Mouse (Mus musculus): ENCODE results near the gene Cep295.
"Not testable (repeated sequence)": the region's sequence is repeated elsewhere in the genome, so short reads cannot be mapped to it uniquely, and the experiment has no call there.

The Cep295 gene

GRCm38 (mm10) chr9:15357484-15358275 lies at the start of gene Cep295:
Gene Cep295 (minus strand): TSS chr9:15357788.
- DNase-seq, result peak; percentile 96

GRCm38 (mm10) chr9:15397591-15397990 lies 40.0 kb upstream of the Cep295 start:
- DNase-seq, result no peak

DNA sequence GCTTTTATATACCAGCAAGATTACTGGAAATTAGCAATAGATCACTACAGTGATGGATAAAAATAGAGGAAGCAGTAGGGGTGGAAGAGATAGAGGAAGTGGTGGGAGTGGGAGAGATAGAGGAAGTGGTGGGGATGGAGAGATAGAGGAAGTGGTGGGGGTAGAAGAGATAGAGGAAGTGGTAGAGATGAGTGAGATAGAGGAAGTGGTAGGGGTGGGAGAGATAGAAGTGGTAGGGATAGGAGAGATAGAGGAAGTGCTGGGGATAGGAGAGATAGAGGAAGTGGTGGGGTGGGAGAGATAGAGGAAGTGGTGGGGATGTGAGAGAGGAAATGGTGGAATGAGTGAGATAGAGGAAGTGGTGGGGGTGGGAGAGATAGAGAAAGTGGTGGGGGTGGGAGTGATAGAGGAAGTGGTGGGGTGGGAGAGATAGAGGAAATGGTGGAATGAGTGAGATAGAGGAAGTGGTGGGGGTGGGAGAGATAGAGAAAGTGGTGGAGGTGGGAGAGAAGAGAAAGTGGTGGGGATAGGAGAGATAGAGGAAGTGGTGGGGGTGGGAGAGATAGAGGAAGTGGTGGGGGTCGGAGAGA lies 37.9 kb upstream of the Cep295 start:
- no peak for DNase-seq

DNA sequence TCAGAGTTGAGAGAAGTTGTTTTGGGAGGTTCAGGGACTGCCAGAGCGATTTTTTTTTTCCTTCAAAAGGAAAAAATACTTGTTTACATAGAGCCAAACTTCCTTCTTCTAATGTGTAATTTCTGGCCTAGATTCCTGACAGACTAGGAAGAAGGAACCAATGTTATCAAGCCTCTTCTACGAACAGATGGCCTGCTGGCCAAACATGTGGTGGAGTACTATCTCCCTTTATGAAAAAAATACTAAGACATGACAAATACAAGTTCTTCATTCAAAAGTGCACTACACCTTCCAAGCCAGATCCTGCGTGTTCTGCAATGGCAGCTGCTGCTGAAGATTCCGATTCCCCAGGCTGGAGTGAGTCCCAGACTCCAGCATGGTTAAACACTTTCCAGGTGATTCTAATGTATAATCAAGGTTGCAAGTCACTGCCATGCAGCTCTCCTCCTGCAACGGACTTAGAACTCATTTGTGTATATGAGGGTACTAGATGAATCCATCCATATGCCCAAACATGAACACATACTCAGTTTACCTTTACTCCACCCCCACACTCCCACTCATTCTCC lies 29.6 kb upstream of the Cep295 start:
- DNase-seq, result no peak

DNA sequence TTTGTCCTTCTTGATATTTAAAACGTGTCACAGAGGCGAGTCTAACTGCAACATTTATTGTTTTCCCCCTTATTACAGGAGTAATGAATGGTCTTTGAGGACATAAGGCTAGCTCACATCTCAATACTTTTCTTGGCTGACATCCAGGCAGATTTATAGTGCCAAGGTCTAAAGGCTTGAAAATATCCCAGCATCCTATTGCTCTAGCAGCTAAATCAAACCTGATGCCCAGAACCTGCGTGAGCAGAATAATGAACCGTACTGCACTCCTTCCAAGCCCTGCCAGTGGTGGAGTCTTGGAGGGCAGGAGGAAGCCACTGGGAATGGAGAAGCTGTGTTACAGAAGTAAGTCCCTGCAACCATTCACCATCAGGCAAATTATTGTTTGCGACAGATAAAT lies 26.7 kb upstream of the Cep295 start:
- no peak for DNase-seq

GRCm38 (mm10) chr9:15366260-15366659 lies 8.7 kb upstream of the Cep295 start:
- no peak for DNase-seq

- no peak for DNase-seq
Observed at GRCm38 (mm10) chr9:15365856-15366255, 8.3 kb upstream of the Cep295 start.

- DNase-seq, result no peak
Observed at GRCm38 (mm10) chr9:15364843-15365242, 7.3 kb upstream of the Cep295 start.

GRCm38 (mm10) chr9:15356916-15357483 lies 588 bp downstream of the Cep295 start:
- DNase-seq, result no peak

DNA sequence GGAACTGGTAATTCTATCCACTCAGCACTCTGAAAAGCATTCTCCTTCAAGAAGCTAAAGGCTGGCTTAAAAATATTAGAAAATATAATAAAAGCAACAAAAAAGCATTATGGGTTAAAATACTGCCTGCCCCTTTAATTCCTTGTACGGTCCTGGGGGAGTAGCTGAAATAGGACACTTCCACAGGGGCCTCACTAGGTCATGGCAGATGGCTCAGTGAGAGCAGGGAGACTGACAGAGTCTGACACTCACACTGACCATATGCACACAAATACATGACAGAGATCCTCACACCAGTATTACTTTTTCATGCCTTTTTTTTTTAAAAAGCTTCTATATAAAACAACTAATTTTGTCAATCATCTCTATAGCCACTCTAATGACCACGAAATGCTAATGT lies 7.7 kb downstream of the Cep295 start:
- no peak for DNase-seq

- DNase-seq, result no peak
Observed at GRCm38 (mm10) chr9:15337776-15338175, 19.8 kb downstream of the Cep295 start.

GRCm38 (mm10) chr9:15318170-15318742 lies 39.3 kb downstream of the Cep295 start:
- no peak for DNase-seq

DNA sequence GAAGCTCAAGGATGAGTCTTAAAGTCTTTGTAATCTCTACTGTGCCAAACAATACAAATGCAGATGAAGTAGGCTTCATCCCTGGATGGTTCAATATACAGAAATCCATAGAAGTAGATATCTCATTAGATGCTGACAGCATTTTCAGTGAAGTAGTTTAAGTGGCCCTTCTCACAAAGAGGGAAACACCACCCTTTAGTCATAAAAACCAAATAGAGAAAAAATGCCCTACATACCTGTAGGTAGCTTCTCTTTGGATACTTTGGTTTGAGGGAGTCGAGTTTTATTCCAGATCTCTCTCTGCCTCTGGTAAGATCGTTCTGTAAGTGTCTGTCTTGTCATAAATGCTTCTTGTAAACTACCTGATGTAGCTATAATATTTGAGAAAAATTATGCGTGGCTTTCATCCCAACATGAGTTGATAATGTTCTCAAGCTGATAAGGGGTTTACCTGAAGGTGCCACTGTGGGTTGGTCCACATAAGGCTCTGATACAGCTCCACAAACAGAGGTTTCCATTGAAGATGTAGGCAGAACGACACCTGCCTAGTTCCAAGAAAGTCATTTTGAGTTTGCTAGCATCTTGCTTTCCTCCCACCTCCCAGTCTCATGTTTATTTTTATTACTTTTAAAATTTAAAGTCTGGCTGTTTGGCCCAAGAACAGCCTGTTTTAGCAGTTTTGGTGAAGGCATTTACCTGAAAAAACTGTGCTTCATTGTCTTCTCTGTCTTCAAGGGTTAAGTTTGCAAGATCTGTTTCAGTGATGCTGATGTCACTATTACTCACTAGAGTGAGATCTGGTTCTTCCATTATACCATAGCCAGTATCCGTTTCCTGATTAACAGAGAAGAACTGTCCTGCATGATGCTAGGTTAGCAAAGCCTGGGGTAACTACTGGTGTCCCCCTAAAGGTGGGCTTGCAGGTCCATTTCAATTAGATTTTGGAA lies 40.1 kb downstream of the Cep295 start:
- DNase-seq, result no peak

- not testable (repeated sequence) for DNase-seq
Observed at GRCm38 (mm10) chr9:15316296-15316695, 41.3 kb downstream of the Cep295 start.

DNA sequence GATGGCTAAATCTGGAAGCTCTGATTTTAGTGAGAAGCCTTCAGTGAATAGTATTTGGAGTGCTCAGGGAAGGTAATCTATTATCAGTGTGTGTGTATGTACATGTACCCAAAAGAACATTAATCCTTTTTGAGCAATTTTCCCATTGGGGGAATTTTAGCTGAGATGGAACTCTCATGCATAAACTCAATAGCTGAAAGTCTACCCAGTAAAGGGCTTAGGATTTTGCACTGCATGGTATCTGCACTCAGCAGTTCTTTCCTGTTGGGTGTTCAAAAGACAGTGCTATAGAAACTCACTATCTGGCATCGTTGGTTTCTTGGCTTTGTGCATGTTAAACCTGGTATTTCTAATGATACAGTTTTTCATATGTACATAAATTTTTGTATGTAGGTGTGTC lies 43.0 kb downstream of the Cep295 start:
- DNase-seq, result no peak

DNA sequence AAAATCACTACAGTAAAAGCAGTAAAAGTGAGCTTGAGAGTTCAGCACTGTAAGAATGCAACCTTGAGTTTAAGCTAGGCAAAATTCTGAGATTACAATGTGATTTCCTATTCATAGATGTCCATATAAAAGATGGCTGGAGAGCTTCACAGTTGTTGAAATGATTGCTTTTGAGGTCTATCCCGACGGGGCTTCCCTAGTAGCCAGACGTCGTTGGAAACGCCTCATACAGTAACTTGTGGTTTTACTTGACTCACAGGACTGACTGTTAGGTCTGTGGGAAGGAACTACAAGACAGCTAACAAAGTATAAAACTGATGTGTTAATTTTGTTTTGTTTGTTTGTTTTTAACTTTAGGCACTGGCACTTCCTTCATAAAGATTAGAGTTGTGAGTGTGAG lies 44.0 kb downstream of the Cep295 start:
- no peak for DNase-seq

GRCm38 (mm10) chr9:15312054-15312735 lies 45.4 kb downstream of the Cep295 start:
- DNase-seq, result no peak

GRCm38 (mm10) chr9:15310179-15310578 lies 47.4 kb downstream of the Cep295 start:
- DNase-seq, result no peak

GRCm38 (mm10) chr9:15309425-15309824 lies 48.2 kb downstream of the Cep295 start:
- no peak for DNase-seq

- DNase-seq, result no peak
Observed at GRCm38 (mm10) chr9:15308254-15308653, 49.3 kb downstream of the Cep295 start.

GRCm38 (mm10) chr9:15307257-15307656 lies 50.3 kb downstream of the Cep295 start:
- DNase-seq, result no peak

Measured in liver (tissue).